Mouse (Mus musculus): ENCODE measurements around the gene Saa1. TPM values are rescaled to one million over a fixed set of nuclear protein-coding genes. Genes with fewer than 3 reads are reported as not detected.
"Not testable (repeated sequence)": the region's sequence is repeated elsewhere in the genome, so short reads cannot be mapped to it uniquely, and the experiment has no call there.

The Saa1 gene
- polyA plus RNA-seq, 1 experiment from 2014 or later = not detected

DNA sequence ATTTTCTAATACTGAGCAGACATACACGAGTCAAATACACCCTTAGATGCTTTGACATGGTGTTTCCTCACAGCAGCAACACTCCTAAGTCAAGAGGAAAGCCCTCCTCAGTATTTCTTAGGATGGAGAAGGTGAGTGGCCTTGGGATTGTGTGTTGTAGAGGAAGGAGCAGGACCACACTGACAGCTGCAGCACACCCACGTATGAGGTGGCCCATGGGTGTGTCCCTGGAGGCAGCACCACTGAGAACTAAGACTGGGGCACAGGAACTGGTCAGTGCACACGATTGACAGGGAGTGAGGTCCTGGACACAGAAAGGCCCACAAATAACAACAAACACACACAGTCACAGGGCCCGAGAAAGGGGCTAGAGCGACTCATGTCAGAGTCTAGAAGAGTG is 2.7 kb downstream of the Saa1 start:
- not testable (repeated sequence) for H3K27ac ChIP-seq (replicated peaks); H3K9ac ChIP-seq; H3K4me1 ChIP-seq (replicated peaks); H3K36me3 ChIP-seq; H3K27me3 ChIP-seq; H3K4me3 ChIP-seq; H3K4me2 ChIP-seq; ATAC-seq (ENCODE audit: low FRiP score, low read depth); H3K9me3 ChIP-seq
- 82% methylated on average over 5 of the region's 5 CpGs for WGBS

DNA sequence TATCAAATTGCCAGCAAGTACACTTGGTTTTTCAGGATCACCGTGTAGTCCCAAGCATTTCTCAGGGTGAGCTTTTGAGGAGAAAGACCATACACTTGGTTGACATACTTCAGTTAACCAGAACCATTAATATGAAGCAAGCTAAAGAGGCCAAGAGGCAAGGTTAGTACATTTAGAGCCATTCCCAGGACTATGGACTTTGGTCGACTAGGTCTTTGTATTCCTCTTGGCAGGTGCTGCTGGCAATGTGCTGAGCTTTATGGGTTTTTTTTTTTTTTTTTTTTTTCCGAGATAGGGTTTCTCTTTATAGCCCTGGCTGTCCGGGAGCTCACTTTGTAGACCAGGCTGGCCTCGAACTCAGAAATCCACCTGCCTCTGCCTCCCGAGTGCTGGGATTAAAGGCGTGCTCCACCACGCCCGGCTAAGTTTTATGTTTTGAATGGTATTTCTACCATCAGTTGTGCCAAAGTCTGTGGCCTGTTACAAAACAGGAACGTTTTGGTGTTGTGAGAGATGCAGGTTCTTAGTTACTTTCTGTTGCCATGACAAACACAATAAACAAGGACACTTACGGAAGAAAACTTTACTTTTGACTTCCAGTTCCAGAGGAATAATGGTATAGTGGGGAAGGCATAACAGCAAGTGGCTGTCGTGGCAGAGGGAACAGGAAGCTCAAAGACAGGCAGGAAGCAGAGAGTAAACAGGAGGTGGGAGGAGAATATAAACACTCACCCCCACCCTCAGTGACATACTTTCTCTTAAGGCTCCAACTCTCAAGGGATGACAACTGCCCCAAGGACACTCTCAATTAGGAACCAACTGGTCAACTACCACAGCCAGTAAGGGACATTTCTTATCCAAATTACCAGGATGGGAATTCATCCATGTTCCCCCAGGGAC is 4.0 kb downstream of the Saa1 start:
- Histone ChIP-seq H3K4me2 (no peak overlapping the region), H3K9me3 (no peaks in the 10 kb centered on the region), H3K9ac (no peak overlapping the region), H3K27ac (replicated peaks) (no peak overlapping the region), H3K4me1 (replicated peaks) (no peaks in the 10 kb centered on the region), H3K27me3 (no peaks in the 10 kb centered on the region), H3K4me3 (no peak overlapping the region), H3K36me3 (no peaks in the 10 kb centered on the region)
- 82% methylated on average over 12 of the region's 12 CpGs for WGBS
- no peak for ATAC-seq (ENCODE audit: low FRiP score, low read depth)

DNA sequence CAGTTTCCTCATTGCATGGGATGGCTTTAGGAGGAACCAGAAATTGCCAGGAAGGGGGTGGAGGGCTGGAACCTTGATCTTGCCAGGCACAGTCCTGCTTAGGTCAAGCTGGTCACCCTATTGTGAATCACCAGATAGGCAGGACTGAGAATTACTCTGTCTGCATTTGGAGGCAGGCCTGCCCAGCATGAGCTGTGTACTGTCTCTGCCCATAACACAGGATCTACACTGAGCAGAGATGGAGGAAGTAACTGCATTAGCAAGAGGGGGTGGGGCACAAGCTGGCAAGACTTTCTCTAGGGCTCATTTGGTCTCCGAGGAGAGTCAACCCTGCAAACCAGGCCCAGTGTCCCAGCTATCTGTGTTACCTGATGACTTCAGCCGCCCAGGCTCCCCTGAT is 7.8 kb downstream of the Saa1 start:
- WGBS = 85% methylated on average over 2 of the region's 2 CpGs
- H3K27ac ChIP-seq (replicated peaks) = no peak overlapping the region
- no peaks in the 10 kb centered on the region for H3K4me1 ChIP-seq (replicated peaks)
- no peak overlapping the region for H3K9ac ChIP-seq
- H3K4me2 ChIP-seq = no peak overlapping the region
- no peaks in the 10 kb centered on the region for H3K36me3 ChIP-seq
- H3K27me3 ChIP-seq = no peaks in the 10 kb centered on the region
- ATAC-seq (ENCODE audit: low FRiP score, low read depth) = no peak
- H3K9me3 ChIP-seq = no peaks in the 10 kb centered on the region
- no peak overlapping the region for H3K4me3 ChIP-seq

DNA sequence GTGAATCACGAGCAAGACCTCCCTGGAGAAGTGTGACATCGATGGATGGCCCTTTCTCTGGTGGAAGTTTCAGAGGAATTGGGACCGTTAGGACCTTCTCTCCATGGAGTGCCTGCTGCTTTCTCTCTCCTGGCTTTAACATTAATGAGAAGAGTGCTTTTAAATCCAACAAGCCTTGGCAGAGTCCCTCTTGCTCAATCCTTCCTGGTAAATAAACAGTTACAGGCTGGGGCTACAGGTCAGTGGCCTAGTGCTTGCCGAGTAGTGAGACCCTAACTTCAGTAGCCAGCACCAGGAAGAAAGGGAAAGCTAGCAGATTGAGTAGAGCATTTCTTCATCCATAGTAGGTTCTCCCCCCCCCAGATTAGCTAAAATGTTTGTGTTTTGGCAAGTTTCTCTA is 10.3 kb downstream of the Saa1 start, which contains the start of gene Saa4:
Gene Saa4 (minus strand): TSS at position 146 of the 400 bp plus-strand sequence.
- 86% methylated on average over 4 of the region's 4 CpGs for WGBS
- ATAC-seq (ENCODE audit: low FRiP score, low read depth) = no peak
- no peak within 1 kb of the TSS for H3K4me3 ChIP-seq
- no peaks in the 10 kb centered on the region for H3K9me3 ChIP-seq
- no peaks in the 10 kb centered on the region for H3K4me1 ChIP-seq (replicated peaks)
- H3K27ac ChIP-seq (replicated peaks) = no peak within 1 kb of the TSS
- no peaks in the 10 kb centered on the region for H3K27me3 ChIP-seq
- no peak within 1 kb of the TSS for H3K9ac ChIP-seq
- H3K36me3 ChIP-seq = no peaks in the 10 kb centered on the region
- no peak within 1 kb of the TSS for H3K4me2 ChIP-seq

DNA sequence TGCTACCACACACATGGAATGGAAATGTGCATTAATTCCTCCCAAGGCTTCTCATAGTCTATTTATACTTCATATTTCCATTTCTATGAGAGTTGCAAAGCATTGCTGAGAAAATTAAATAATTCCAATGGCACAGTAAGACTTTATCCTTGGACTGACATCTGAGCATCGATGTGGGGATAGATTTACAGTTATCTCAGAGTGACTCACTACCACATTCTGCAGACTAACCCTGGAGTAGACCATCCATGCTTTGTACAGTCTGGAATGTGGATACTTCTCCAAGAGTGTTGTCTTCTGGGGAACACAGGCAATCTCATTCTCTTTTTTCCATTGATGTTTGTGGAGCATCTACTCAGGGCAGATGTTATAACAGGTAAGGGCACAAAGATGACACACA is 15.2 kb downstream of the Saa1 start:
- Histone ChIP-seq H3K36me3 (no peaks in the 10 kb centered on the region), H3K4me2 (no peak overlapping the region), H3K9ac (no peak overlapping the region), H3K27ac (replicated peaks) (no peak overlapping the region), H3K4me1 (replicated peaks) (no peaks in the 10 kb centered on the region), H3K9me3 (no peaks in the 10 kb centered on the region), H3K27me3 (no peaks in the 10 kb centered on the region), H3K4me3 (no peak overlapping the region)
- no peak for ATAC-seq (ENCODE audit: low FRiP score, low read depth)
- 88% methylated on average over 1 of the region's 1 CpGs for WGBS

DNA sequence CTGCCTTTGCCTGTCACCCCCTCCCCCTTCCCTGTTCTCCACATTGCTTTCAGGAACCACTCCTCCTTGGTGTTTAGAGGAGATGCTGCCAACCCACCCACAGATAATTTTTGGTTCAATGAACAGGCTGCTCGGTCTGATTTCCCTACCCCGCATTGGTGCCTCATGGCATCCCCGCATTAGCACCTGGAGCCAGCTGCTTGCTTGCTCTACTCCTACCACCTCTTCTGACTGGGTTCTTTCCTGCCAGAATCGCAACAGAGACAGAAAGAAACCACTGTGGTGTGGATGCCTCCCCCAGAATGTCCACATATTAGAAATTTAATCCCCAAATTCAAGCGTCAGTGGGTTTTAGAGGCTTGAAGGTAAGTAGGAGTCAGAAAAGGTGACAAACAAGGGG is 18.4 kb downstream of the Saa1 start:
- WGBS = 78% methylated on average over 5 of the region's 5 CpGs
- Histone ChIP-seq H3K27ac (replicated peaks) (no peak overlapping the region), H3K9ac (no peak overlapping the region), H3K4me3 (no peak overlapping the region), H3K36me3 (no peaks in the 10 kb centered on the region), H3K4me1 (replicated peaks) (no peaks in the 10 kb centered on the region), H3K27me3 (0 out of 2 replicates have a peak, but pooled peaks cover 2% of the 10 kb centered on the region), H3K4me2 (no peak overlapping the region), H3K9me3 (no peaks in the 10 kb centered on the region)
- no peak for ATAC-seq (ENCODE audit: low FRiP score, low read depth)

DNA sequence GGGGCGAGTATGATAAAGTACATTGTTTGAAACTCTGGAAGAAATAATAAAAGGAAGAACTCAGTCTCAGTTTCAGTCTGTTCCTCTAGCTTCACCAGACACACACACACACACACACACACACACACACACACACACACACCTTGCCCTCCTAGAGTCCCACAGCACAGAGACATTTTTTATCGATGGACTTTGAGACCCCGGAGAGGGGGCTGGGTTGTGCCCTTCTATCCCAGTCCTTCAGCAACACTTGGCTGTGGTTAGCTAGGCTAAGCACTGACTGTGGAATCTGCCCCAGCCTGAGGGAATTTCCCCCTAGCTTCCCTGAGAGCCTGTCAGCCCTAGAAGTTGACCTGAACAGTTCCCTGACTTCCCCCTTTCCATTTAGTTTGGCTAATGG is 18.9 kb downstream of the Saa1 start:
- Histone ChIP-seq H3K27me3 (0 out of 2 replicates have a peak, but pooled peaks cover 2% of the 10 kb centered on the region), H3K4me1 (replicated peaks) (no peaks in the 10 kb centered on the region), H3K36me3 (no peaks in the 10 kb centered on the region), H3K9ac (no peak overlapping the region), H3K4me2 (no peak overlapping the region), H3K27ac (replicated peaks) (no peak overlapping the region), H3K4me3 (no peak overlapping the region), H3K9me3 (no peaks in the 10 kb centered on the region)
- WGBS = 85% methylated on average over 3 of the region's 3 CpGs
- ATAC-seq (ENCODE audit: low FRiP score, low read depth) = no peak

DNA sequence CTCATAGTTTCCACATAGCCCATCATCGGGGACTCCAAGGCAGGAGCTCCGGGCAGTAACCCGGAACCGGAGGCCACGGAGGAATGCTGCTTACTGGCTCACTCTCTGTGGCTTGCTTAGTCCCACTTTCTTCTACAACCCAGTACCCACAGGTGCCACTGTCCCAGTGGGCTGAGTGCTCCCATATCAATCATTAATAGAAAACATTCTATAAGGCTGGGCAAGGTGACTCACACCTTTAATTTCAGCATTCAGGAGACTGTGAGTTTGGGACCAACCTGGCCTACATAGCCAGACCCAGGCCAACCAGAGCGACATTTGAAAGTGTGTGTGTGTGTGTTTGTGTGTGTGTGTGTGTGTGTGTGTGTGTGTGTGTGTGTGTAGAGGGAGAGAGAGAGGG is 19.4 kb downstream of the Saa1 start:
- no peak for ATAC-seq (ENCODE audit: low FRiP score, low read depth)
- H3K4me1 ChIP-seq (replicated peaks) = no peaks in the 10 kb centered on the region
- no peak overlapping the region for H3K4me3 ChIP-seq
- no peaks in the 10 kb centered on the region for H3K9me3 ChIP-seq
- no peak overlapping the region for H3K27ac ChIP-seq (replicated peaks)
- no peak overlapping the region for H3K9ac ChIP-seq
- no peak overlapping the region for H3K4me2 ChIP-seq
- WGBS = 94% methylated on average over 6 of the region's 6 CpGs
- H3K36me3 ChIP-seq = no peaks in the 10 kb centered on the region
- 0 out of 2 replicates have a peak, but pooled peaks cover 2% of the 10 kb centered on the region for H3K27me3 ChIP-seq

DNA sequence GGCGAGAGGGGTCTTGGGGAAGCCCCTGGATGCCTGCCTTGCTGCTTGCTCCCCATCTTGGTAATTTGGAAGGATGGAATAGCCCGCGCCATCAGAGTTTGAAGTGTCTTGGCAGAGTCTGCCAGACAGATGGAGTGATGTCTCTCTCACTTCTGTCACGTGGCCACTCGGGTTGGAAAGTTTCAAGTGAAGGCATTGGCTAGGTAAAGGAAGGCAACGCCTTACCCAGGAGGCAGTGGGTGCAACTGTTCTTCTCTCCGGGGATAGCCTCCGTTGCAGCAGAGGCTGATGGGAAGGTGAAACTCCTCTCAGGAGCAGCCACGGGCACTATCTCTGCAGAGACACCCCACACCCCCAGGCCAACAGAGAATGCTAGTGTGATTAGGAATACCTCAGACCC is 22.3 kb downstream of the Saa1 start:
- Histone ChIP-seq H3K27me3 (0 out of 2 replicates have a peak, but pooled peaks cover 2% of the 10 kb centered on the region), H3K4me3 (no peak overlapping the region), H3K27ac (replicated peaks) (no peak overlapping the region), H3K9ac (no peak overlapping the region), H3K4me2 (no peak overlapping the region), H3K36me3 (no peaks in the 10 kb centered on the region), H3K9me3 (no peaks in the 10 kb centered on the region), H3K4me1 (replicated peaks) (no peaks in the 10 kb centered on the region)
- 83% methylated on average over 9 of the region's 9 CpGs for WGBS
- ATAC-seq (ENCODE audit: low FRiP score, low read depth) = no peak

DNA sequence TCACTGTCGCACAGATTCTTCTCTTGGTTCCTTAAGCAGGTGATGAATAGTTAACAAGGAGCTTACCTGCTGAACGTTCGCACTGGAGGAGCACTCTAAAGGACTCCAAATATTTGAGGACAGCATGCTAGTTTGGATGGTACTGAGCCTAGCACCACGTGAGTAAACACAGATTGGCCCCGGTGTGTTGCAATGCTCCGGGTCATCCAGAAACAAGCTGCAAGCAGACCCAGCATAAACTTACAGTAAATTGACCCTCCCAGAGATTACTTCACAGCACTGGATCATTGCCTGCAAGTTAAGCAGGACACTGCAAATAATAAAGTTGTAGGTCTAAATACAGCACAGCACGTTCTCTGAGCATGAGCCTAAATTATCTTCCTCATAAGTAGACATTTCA is 23.3 kb downstream of the Saa1 start:
- no peaks in the 10 kb centered on the region for H3K4me1 ChIP-seq (replicated peaks)
- 79% methylated on average over 7 of the region's 7 CpGs for WGBS
- no peak for ATAC-seq (ENCODE audit: low FRiP score, low read depth)
- H3K9ac ChIP-seq = no peak overlapping the region
- no peak overlapping the region for H3K27ac ChIP-seq (replicated peaks)
- H3K9me3 ChIP-seq = no peaks in the 10 kb centered on the region
- H3K36me3 ChIP-seq = no peaks in the 10 kb centered on the region
- no peak overlapping the region for H3K4me2 ChIP-seq
- 0 out of 2 replicates have a peak, but pooled peaks cover 2% of the 10 kb centered on the region for H3K27me3 ChIP-seq
- no peak overlapping the region for H3K4me3 ChIP-seq

DNA sequence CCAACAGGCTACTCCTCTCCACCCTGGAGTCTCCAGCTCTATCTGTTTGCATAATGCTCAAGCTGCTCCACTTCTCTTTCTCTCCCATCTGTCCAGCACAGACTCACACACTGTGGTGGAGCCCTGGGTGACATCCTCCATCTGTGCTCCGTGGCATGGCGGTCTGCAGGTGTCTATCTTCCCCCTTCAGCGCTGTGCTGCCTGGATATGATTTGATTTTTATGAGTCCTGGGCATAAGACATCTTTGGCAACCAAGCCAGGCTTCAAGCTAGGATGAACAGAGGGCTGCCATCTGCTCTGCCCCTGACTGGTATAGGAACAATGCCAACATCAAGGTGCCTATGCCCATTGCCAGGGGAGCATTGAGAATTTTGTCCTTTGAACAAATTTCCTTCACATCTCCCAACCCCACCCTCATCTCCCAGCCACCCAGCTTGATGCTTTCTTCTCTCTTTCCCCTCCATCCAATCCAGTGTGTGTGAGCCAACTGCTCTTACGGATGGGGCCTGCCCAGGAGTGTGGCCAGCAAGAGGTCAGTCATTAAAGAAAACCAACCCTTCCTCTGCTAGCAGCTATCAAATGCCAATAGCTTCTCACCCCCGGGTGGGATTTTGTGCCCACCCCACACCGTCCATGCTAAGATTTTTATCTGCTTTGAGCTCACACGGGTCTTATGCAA is 24.0 kb downstream of the Saa1 start:
- 0 out of 2 replicates have a peak, but pooled peaks cover 2% of the 10 kb centered on the region for H3K27me3 ChIP-seq
- peak overlapping the region; percentile 15; the same call in 1 of the 2 replicates for H3K27ac ChIP-seq (replicated peaks)
- ATAC-seq (ENCODE audit: low FRiP score, low read depth) = peak; percentile 89
- no peaks in the 10 kb centered on the region for H3K4me1 ChIP-seq (replicated peaks)
- 80% methylated on average over 7 of the region's 7 CpGs for WGBS
- H3K9me3 ChIP-seq = no peaks in the 10 kb centered on the region
- no peak overlapping the region for H3K4me2 ChIP-seq
- no peak overlapping the region for H3K9ac ChIP-seq
- no peaks in the 10 kb centered on the region for H3K36me3 ChIP-seq
- no peak overlapping the region for H3K4me3 ChIP-seq

DNA sequence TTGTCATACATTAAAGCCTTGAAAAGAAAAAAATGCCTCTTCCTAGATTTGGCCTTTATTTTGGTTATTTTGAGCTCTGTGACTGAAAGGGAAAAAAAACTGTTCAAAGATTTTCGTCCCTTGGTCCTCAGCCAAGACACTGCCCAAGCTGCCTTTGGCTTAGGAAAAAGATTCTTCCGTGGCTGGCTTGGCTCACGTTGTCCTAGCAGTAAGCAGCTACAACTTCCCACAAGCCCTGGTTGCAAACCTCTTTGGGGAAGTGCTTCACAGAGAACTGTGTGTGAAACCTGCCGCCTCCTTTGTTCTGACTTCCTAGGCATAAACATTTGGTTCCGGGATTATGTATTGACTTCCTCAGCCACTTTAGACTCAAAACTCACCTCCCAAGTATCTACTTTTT is 25.9 kb downstream of the Saa1 start:
- H3K27ac ChIP-seq (replicated peaks) = no peak overlapping the region
- H3K9me3 ChIP-seq = no peaks in the 10 kb centered on the region
- H3K4me2 ChIP-seq = no peak overlapping the region
- 58% methylated on average over 5 of the region's 5 CpGs for WGBS
- H3K9ac ChIP-seq = no peak overlapping the region
- H3K4me3 ChIP-seq = no peak overlapping the region
- no peaks in the 10 kb centered on the region for H3K4me1 ChIP-seq (replicated peaks)
- ATAC-seq (ENCODE audit: low FRiP score, low read depth) = no peak
- no peaks in the 10 kb centered on the region for H3K36me3 ChIP-seq
- H3K27me3 ChIP-seq = 0 out of 2 replicates have a peak, but pooled peaks cover 2% of the 10 kb centered on the region
